11 mouse cellular contexts compared by ENCODE assay signal in the genomic region with DNA sequence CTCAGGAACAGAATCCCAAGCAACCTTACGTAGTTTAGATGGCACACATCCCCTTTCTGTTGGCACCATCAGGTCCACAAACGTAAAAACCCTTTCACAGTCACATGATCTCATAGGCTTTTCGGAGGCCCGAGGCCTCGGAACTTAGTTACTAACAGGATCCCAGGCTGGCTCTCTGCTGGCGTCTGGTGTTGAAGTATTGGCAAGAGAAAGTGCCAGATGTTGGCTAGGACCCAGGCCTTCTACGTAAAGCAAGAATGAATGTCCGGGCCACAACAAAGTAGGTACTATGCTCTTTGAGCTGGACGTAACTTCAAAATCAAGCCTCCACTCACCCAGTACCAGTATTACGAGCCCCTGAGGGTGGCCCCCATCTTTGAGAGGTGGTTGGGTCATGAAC. TPM values are rescaled to one million over a fixed set of nuclear protein-coding genes. Genes with fewer than 3 reads are reported as not detected.
"Had no signal": no experiment of that assay in that cellular context is flagged by ENCODE, and none has a peak within 500 bp of the region (broad histone marks: within the 10 kb centered on the region; RNA-seq: fewer than 3 reads in every experiment).

No protein-coding gene starts in this region.

- DNase-seq: liver, embryonic 13.5 days; thymus, adult 18-20 months had no signal

- H3K9me3 ChIP-seq: limb, embryonic 13.5 days; liver, embryonic 13.5 days had no signal

- H3K4me3 ChIP-seq: layer of hippocampus, adult 2 months; left cerebral cortex, adult 2 months; limb, embryonic 13.5 days; liver, embryonic 13.5 days; myocyte had no signal

- H3K27ac ChIP-seq: kidney, postnatal 0 days; layer of hippocampus, adult 2 months; left cerebral cortex, adult 2 months; limb, embryonic 13.5 days; liver, embryonic 13.5 days had no signal

- H3K36me3 ChIP-seq: limb, embryonic 13.5 days; liver, embryonic 13.5 days had no signal

- H3K4me1 ChIP-seq: liver, embryonic 13.5 days had no signal

- H3K9ac ChIP-seq: limb, embryonic 13.5 days; liver, embryonic 13.5 days had no signal

- H3K4me2 ChIP-seq: limb, embryonic 13.5 days; liver, embryonic 13.5 days; midbrain, embryonic 11.5 days had no signal

RNA-seq across cellular contexts. Expression of gene Cpxm2, which starts 59.5 kb away (rescaled TPM):
- total RNA-seq: megakaryocyte progenitor cell, adult 5-6 weeks; megakaryocyte-erythroid progenitor cell, adult 5-6 weeks; monocyte, adult 5-6 weeks had no signal
- polyA plus RNA-seq: myocyte had no signal
